Mouse (Mus musculus): ENCODE measurements around the gene Ergic2. TPM values are rescaled to one million over a fixed set of nuclear protein-coding genes. Genes with fewer than 3 reads are reported as not detected.

The Ergic2 gene
- polyA plus RNA-seq, 1 experiment from 2014 or later, result 95.2 TPM

DNA sequence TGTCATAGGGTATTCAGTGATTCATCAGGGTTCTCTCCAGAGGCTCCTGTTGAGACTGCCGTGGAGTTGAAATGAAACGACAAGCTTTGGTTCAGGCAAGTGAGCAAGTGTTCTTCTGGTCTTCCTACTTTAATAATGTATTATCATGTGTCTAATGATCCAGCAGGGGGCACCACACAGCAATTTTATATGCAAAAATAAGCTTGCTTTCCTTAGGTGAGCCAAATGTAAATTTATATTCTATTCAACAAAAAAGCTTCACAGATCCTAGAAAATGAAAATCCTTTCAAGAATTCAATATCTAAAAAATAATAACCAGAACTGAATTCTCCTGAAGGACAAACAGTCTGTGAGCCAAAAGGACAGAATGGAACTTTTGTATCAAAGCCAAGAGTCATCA lies 36.5 kb upstream of the Ergic2 start:
- Histone ChIP-seq H3K27me3 (ENCODE audit: control insufficient read depth, insufficient read depth, low read depth, low read length) (no peaks in the 10 kb centered on the region), H3K9me3 (replicated peaks; ENCODE audit: control insufficient read depth, low read length) (no peaks in the 10 kb centered on the region), H3K4me2 (ENCODE audit: low read depth, low read length) (no peak overlapping the region), H3K27ac (ENCODE audit: low read length) (no peak overlapping the region), H3K4me1 (ENCODE audit: control insufficient read depth, low read depth, low read length) (no peaks in the 10 kb centered on the region), H3K9ac (ENCODE audit: low read depth, low read length) (no peak overlapping the region), H3K36me3 (ENCODE audit: control insufficient read depth, insufficient read depth) (no peaks in the 10 kb centered on the region), H3K4me3 (ENCODE audit: low read depth, low read length) (no peak overlapping the region)
- ATAC-seq (ENCODE audit: low read depth), result no peak
- WGBS (ENCODE audit: insufficient replicate concordance), result 35% methylated on average over 2 of the region's 2 CpGs

DNA sequence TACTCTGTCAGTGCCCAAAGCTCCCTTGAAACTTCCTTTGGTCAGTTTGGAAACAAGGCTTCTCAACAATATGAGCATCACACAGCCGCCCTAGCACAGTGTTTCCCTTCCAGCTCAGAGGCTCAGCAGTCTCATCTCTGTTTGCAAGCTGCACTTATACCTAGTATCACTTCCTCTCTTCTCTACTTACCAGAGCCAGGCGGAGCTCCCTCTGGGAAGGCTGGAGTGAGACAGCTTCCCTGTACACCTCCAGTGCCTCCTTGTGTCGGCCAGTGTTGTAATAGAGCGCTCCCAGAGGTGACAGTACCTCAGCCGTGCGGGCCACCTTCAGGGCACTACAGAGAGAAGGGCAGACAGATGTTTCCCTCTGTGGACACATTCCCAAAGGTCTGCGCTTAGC lies 34.4 kb upstream of the Ergic2 start:
- H3K4me2 ChIP-seq (ENCODE audit: low read depth, low read length), result no peak overlapping the region
- H3K4me1 ChIP-seq (ENCODE audit: control insufficient read depth, low read depth, low read length), result no peaks in the 10 kb centered on the region
- no peak overlapping the region for H3K4me3 ChIP-seq (ENCODE audit: low read depth, low read length)
- ATAC-seq (ENCODE audit: low read depth), result no peak
- no peaks in the 10 kb centered on the region for H3K36me3 ChIP-seq (ENCODE audit: control insufficient read depth, insufficient read depth)
- H3K9ac ChIP-seq (ENCODE audit: low read depth, low read length), result no peak overlapping the region
- no peaks in the 10 kb centered on the region for H3K9me3 ChIP-seq (replicated peaks; ENCODE audit: control insufficient read depth, low read length)
- H3K27me3 ChIP-seq (ENCODE audit: control insufficient read depth, insufficient read depth, low read depth, low read length), result no peaks in the 10 kb centered on the region
- no peak overlapping the region for H3K27ac ChIP-seq (ENCODE audit: low read length)
- WGBS (ENCODE audit: insufficient replicate concordance), result 64% methylated on average over 7 of the region's 7 CpGs

DNA sequence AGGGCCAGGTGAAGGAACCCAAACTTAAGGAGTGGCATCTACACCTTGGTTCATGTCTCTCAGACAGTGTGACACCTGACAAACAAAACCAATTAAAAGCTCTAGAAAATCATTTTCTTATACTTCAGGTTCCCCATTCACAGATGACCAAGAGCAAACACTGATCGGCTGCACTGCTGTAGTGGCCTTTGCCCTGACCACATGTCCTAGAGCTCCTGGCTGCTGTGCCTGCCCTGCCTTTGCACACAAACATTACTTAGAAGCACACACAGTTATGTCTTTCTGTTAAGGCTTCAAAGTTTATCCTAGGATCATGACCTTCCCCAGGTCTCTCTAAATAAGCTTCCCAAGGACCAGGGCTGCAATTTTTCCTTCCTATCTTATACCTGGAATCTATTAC lies 32.7 kb upstream of the Ergic2 start:
- no peaks in the 10 kb centered on the region for H3K27me3 ChIP-seq (ENCODE audit: control insufficient read depth, insufficient read depth, low read depth, low read length)
- H3K4me1 ChIP-seq (ENCODE audit: control insufficient read depth, low read depth, low read length), result no peaks in the 10 kb centered on the region
- no peak overlapping the region for H3K27ac ChIP-seq (ENCODE audit: low read length)
- ATAC-seq (ENCODE audit: low read depth), result peak; percentile 76
- no peak overlapping the region for H3K4me2 ChIP-seq (ENCODE audit: low read depth, low read length)
- WGBS (ENCODE audit: insufficient replicate concordance), result 59% methylated on average over 1 of the region's 1 CpGs
- no peak overlapping the region for H3K9ac ChIP-seq (ENCODE audit: low read depth, low read length)
- no peak overlapping the region for H3K4me3 ChIP-seq (ENCODE audit: low read depth, low read length)
- H3K9me3 ChIP-seq (replicated peaks; ENCODE audit: control insufficient read depth, low read length), result no peaks in the 10 kb centered on the region
- no peaks in the 10 kb centered on the region for H3K36me3 ChIP-seq (ENCODE audit: control insufficient read depth, insufficient read depth)

DNA sequence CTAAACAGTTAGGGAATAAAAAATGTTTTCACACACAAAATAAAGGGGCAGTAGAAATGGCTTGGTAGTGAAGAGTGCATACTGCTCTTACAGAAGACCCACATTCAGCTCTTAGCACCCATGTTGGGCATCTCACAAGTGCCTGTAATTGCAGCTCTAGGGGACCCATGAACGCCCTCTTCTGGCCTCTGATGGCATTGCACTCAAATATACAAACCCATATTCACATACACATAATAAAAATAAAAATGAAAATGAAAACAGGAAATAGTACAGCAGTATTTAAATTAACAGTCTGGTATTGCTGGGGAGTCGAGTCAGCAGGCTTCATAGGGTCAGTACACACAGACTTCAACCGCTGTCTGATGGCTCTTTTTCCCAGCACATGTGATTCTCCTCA lies 30.1 kb upstream of the Ergic2 start:
- Histone ChIP-seq H3K4me3 (ENCODE audit: low read depth, low read length) (no peak overlapping the region), H3K9me3 (replicated peaks; ENCODE audit: control insufficient read depth, low read length) (no peaks in the 10 kb centered on the region), H3K4me1 (ENCODE audit: control insufficient read depth, low read depth, low read length) (no peaks in the 10 kb centered on the region), H3K36me3 (ENCODE audit: control insufficient read depth, insufficient read depth) (no peaks in the 10 kb centered on the region), H3K9ac (ENCODE audit: low read depth, low read length) (no peak overlapping the region), H3K27ac (ENCODE audit: low read length) (no peak overlapping the region), H3K4me2 (ENCODE audit: low read depth, low read length) (no peak overlapping the region), H3K27me3 (ENCODE audit: control insufficient read depth, insufficient read depth, low read depth, low read length) (no peaks in the 10 kb centered on the region)
- 44% methylated on average over 3 of the region's 3 CpGs for WGBS (ENCODE audit: insufficient replicate concordance)
- no peak for ATAC-seq (ENCODE audit: low read depth)

DNA sequence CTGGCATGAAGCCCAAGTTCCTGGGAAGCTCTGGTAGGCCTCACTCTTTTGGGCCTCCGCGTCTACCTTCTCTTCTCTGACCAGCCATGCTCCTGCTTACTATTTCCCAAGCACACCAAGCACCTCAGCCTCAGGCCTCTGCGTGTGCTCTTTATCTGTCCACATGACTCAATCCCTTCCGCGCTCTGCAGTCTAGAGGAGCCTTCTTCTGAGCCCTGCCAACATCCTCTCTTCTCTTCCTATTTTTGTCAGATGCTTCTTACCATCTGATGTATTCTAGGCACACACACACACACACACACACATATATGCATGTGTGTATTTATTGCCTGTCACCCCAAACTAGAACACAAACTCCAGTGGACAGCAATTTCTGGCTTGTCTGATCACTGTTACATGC lies 29.5 kb upstream of the Ergic2 start:
- Histone ChIP-seq H3K27ac (ENCODE audit: low read length) (no peak overlapping the region), H3K4me1 (ENCODE audit: control insufficient read depth, low read depth, low read length) (no peaks in the 10 kb centered on the region), H3K9me3 (replicated peaks; ENCODE audit: control insufficient read depth, low read length) (no peaks in the 10 kb centered on the region), H3K36me3 (ENCODE audit: control insufficient read depth, insufficient read depth) (no peaks in the 10 kb centered on the region), H3K4me3 (ENCODE audit: low read depth, low read length) (no peak overlapping the region), H3K27me3 (ENCODE audit: control insufficient read depth, insufficient read depth, low read depth, low read length) (no peaks in the 10 kb centered on the region), H3K4me2 (ENCODE audit: low read depth, low read length) (no peak overlapping the region), H3K9ac (ENCODE audit: low read depth, low read length) (no peak overlapping the region)
- ATAC-seq (ENCODE audit: low read depth), result no peak
- 76% methylated on average over 5 of the region's 5 CpGs for WGBS (ENCODE audit: insufficient replicate concordance)

DNA sequence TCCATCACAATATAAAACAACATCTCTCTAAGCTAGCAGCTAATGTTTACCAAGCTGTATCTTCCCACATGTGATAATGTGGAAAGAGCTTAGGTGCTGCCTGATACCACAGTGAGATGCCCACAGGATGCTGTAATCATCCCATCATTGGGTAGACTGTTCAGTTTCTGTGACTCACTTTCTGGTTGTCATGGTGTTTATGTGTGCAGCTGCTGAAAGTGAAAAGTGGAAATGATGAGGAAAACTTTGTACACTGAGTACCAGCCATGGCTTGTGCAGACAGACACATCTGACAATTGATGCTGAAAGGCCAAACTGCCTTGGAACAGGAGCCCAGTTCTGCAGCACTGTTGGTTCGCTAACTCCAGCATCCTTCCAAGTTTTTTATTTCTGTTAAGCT lies 27.1 kb upstream of the Ergic2 start:
- no peak for ATAC-seq (ENCODE audit: low read depth)

DNA sequence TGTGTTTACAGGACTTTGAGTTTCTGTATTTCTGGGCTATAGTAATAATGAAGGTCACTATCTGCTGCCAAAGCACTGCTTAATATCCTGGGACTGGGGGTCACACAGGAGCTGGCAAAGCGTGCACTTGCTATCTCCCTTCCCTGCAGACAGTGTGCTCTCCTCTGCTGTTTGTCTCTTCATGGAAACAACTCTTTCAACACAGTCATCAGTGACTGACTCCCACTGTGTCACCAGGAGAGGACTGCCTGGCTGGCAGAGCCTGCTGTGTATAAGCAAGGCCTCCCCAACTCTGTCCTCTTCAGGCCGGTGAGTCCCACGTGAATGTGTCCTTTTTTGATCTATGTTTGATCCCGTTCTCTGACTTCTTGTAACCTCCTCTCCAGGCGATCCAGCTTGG lies 25.3 kb upstream of the Ergic2 start:
- Histone ChIP-seq H3K4me2 (ENCODE audit: low read depth, low read length) (no peak overlapping the region), H3K4me3 (ENCODE audit: low read depth, low read length) (no peak overlapping the region), H3K9ac (ENCODE audit: low read depth, low read length) (no peak overlapping the region), H3K36me3 (ENCODE audit: control insufficient read depth, insufficient read depth) (no peaks in the 10 kb centered on the region), H3K27ac (ENCODE audit: low read length) (no peak overlapping the region), H3K9me3 (replicated peaks; ENCODE audit: control insufficient read depth, low read length) (no peaks in the 10 kb centered on the region), H3K27me3 (ENCODE audit: control insufficient read depth, insufficient read depth, low read depth, low read length) (no peaks in the 10 kb centered on the region), H3K4me1 (ENCODE audit: control insufficient read depth, low read depth, low read length) (no peaks in the 10 kb centered on the region)
- 57% methylated on average over 5 of the region's 5 CpGs for WGBS (ENCODE audit: insufficient replicate concordance)
- no peak for ATAC-seq (ENCODE audit: low read depth)

More for the DNA sequence above, 27.1 kb upstream of the Ergic2 start:
- 86% methylated on average over 1 of the region's 1 CpGs for WGBS (ENCODE audit: insufficient replicate concordance)
- no peak overlapping the region for H3K27ac ChIP-seq (ENCODE audit: low read length)
- H3K27me3 ChIP-seq (ENCODE audit: control insufficient read depth, insufficient read depth, low read depth, low read length), result no peaks in the 10 kb centered on the region
- no peaks in the 10 kb centered on the region for H3K9me3 ChIP-seq (replicated peaks; ENCODE audit: control insufficient read depth, low read length)
- no peaks in the 10 kb centered on the region for H3K36me3 ChIP-seq (ENCODE audit: control insufficient read depth, insufficient read depth)
- H3K4me1 ChIP-seq (ENCODE audit: control insufficient read depth, low read depth, low read length), result no peaks in the 10 kb centered on the region
- H3K4me3 ChIP-seq (ENCODE audit: low read depth, low read length), result no peak overlapping the region
- H3K9ac ChIP-seq (ENCODE audit: low read depth, low read length), result no peak overlapping the region
- H3K4me2 ChIP-seq (ENCODE audit: low read depth, low read length), result no peak overlapping the region

DNA sequence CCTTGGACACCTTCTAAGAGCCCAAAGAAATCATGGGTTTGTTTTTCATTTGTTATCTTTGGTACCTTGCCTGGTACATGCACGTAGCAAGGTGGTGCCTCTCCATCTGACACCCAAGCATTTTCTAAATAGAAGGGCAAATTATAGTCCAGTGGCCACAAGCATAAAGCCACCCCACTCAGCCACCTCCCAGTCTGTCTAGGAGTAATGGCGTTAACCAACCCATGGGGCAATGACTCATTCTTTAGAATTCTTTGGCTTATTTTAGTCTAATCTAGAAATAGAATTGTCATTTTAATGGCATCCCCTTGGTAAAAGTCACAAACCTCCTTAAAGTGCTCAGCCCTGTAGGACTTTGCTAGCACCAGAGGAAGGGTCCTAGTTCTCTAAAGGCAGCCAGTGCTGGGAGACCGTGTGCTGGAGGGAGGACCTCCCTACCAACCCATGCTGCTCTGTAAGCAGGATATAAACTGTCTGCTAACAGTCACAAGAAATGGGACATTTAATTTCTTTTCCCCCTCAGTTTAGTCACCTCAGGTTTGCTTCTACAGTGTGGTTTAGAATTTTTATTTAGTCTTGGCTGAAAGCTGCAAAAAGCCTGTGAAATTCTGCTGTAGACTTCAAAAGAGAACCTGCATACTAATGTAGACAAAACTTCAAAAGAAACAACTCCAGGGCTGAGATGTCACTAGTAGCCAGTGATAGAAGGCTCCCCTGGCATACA lies 22.1 kb upstream of the Ergic2 start:
- WGBS (ENCODE audit: insufficient replicate concordance), result 57% methylated on average over 3 of the region's 3 CpGs
- Histone ChIP-seq H3K9ac (ENCODE audit: low read depth, low read length) (no peak overlapping the region), H3K36me3 (ENCODE audit: control insufficient read depth, insufficient read depth) (no peaks in the 10 kb centered on the region)

DNA sequence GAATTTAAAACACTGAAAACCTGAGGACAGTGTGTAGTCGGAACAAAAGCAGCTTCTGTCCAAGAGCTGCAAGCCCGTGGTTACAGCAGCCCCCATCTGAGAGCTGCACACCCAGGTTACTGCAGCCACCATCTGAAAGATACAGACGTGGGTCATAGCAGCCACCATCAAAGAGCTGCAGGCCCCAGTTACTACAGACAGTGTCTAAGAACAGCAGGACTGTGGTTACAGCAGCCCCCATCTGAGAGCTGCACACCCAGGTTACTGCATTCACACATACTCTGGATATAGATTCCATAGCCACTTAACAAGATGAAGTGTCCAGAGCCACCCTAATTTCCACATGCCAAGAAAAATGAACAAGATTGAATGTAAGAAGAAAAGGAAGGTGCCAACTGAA lies 15.4 kb upstream of the Ergic2 start:
- Histone ChIP-seq H3K4me2 (ENCODE audit: low read depth, low read length) (no peak overlapping the region), H3K27me3 (ENCODE audit: control insufficient read depth, insufficient read depth, low read depth, low read length) (no peaks in the 10 kb centered on the region), H3K36me3 (ENCODE audit: control insufficient read depth, insufficient read depth) (no peaks in the 10 kb centered on the region), H3K9me3 (replicated peaks; ENCODE audit: control insufficient read depth, low read length) (no peaks in the 10 kb centered on the region), H3K9ac (ENCODE audit: low read depth, low read length) (no peak overlapping the region), H3K4me3 (ENCODE audit: low read depth, low read length) (no peak overlapping the region), H3K4me1 (ENCODE audit: control insufficient read depth, low read depth, low read length) (no peaks in the 10 kb centered on the region), H3K27ac (ENCODE audit: low read length) (no peak overlapping the region)
- 33% methylated on average over 3 of the region's 3 CpGs for WGBS (ENCODE audit: insufficient replicate concordance)
- ATAC-seq (ENCODE audit: low read depth), result no peak

More for the DNA sequence above, 22.1 kb upstream of the Ergic2 start:
- Histone ChIP-seq H3K27ac (ENCODE audit: low read length) (no peak overlapping the region), H3K27me3 (ENCODE audit: control insufficient read depth, insufficient read depth, low read depth, low read length) (no peaks in the 10 kb centered on the region), H3K4me1 (ENCODE audit: control insufficient read depth, low read depth, low read length) (no peaks in the 10 kb centered on the region), H3K4me3 (ENCODE audit: low read depth, low read length) (no peak overlapping the region), H3K4me2 (ENCODE audit: low read depth, low read length) (no peak overlapping the region), H3K9me3 (replicated peaks; ENCODE audit: control insufficient read depth, low read length) (no peaks in the 10 kb centered on the region)
- no peak for ATAC-seq (ENCODE audit: low read depth)

Data from liver, embryonic 16.5 days (tissue).